11 mouse cellular contexts compared by ENCODE assay signal in the genomic region with DNA sequence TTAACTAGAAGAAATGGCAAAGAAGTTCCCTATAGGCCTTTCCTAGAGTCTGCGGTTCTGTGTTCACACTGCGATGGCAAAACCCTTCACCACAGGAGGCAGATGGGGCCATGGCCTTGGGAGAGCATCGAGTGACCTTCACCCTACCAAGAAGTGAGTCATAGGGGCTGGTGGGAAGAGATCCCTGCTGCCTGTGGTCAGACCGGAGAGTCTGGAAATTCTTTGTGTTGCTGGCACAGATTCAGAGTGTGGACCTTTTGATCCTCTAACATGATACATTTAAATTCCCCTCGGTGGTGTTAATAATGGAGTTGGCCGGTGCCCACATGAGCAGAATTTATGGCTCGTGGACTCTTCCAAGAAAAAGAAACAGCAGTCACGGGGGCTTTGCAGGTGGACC.
"Had no signal": no experiment of that assay in that cellular context is flagged by ENCODE, and none has a peak within 500 bp of the region (broad histone marks: within the 10 kb centered on the region; RNA-seq: fewer than 3 reads in every experiment).

No protein-coding gene starts in this region.

- H3K9me3 ChIP-seq: kidney, embryonic 15.5 days; midbrain, embryonic 12.5 days had no signal

- H3K27ac ChIP-seq: kidney, embryonic 15.5 days; liver, embryonic 14.5 days; midbrain, embryonic 12.5 days; stomach, postnatal 0 days had no signal

- H3K27me3 ChIP-seq: kidney, embryonic 15.5 days; midbrain, embryonic 12.5 days had no signal

- H3K36me3 ChIP-seq: kidney, embryonic 15.5 days; midbrain, embryonic 12.5 days had no signal

- H3K9ac ChIP-seq: kidney, embryonic 15.5 days; liver, embryonic 14.5 days; midbrain, embryonic 12.5 days had no signal

- DNase-seq: kidney, adult 2 months; kidney, postnatal 14 days; lung, adult 18-20 months; lung, postnatal 10 days; lung, postnatal 4 days; thymus, postnatal 14 days had no signal

- H3K4me3 ChIP-seq: kidney, embryonic 15.5 days; midbrain, embryonic 12.5 days had no signal

- ATAC-seq: midbrain, embryonic 16.5 days had no signal

- H3K4me2 ChIP-seq: kidney, embryonic 15.5 days; midbrain, embryonic 12.5 days had no signal
